Mouse (Mus musculus) spleen, adult 2 months (tissue): ENCODE results near the gene Dstn.

Source experiments
- CTCF ChIP-seq: fragments of 200-500 bp; IDR thresholded peaks from 2 replicates; pipeline ENCODE4 v1.5.1; 2011; ENCODE audit warnings: mild to moderate bottlenecking, inconsistent platforms; ENCODE audit not compliant: insufficient read depth, insufficient read length, insufficient replicate concordance; ENCODE audit errors: extremely low read depth
- POLR2A ChIP-seq: fragments of 200-500 bp; IDR thresholded peaks from 2 replicates; pipeline ENCODE4 v1.6.1; 2011; ENCODE audit warnings: low read depth, low read length, inconsistent platforms

GRCm38 (mm10) chr2:143918831-143919502, 3.8 kb downstream of the Dstn start:
- TF ChIP-seq CTCF = no peak
- no peak for TF ChIP-seq POLR2A
